Mouse (Mus musculus) G1E-ER4 (cell line): ENCODE measurements around the gene Lin9. TPM values are rescaled to one million over a fixed set of nuclear protein-coding genes. Genes with fewer than 3 reads are reported as not detected.

Experiments used
- GATA1 ChIP-seq: IDR thresholded peaks from one replicate; pipeline ENCODE4 v1.8.0; 2012; ENCODE audit warnings: low read length, inconsistent platforms
- polyA plus RNA-seq: library from polyadenylated mRNA; stranded (reverse); fragments of >175 nt; gene quantifications from 2 replicates; pipeline ENCODE4 v1.2.3, GENCODE M21; 2012

Gene Lin9
- polyA plus RNA-seq, 1 experiment, result 0.54 TPM

GRCm38 (mm10) chr1:180696626-180697352 is 55.8 kb downstream of the Lin9 start, which contains the start of gene Mixl1:
Gene Mixl1 (minus strand): TSS chr1:180697034.
- TF ChIP-seq GATA1, result no peak

- no peak for TF ChIP-seq GATA1
Measured at GRCm38 (mm10) chr1:180698063-180698462, 57.1 kb downstream of the Lin9 start.

GRCm38 (mm10) chr1:180703400-180703799 is 62.5 kb downstream of the Lin9 start:
- no peak for TF ChIP-seq GATA1

- no peak for TF ChIP-seq GATA1
Measured at GRCm38 (mm10) chr1:180707368-180707767, 66.4 kb downstream of the Lin9 start.

- no peak for TF ChIP-seq GATA1
Measured at GRCm38 (mm10) chr1:180707813-180708212, 66.9 kb downstream of the Lin9 start.

GRCm38 (mm10) chr1:180708935-180709776 is 68.2 kb downstream of the Lin9 start:
- no peak for TF ChIP-seq GATA1

- TF ChIP-seq GATA1, result no peak
Measured at GRCm38 (mm10) chr1:180718756-180719155, 77.8 kb downstream of the Lin9 start.

- no peak for TF ChIP-seq GATA1
Measured at GRCm38 (mm10) chr1:180719483-180719882, 78.5 kb downstream of the Lin9 start.

GRCm38 (mm10) chr1:180719951-180720689 is 79.2 kb downstream of the Lin9 start:
- TF ChIP-seq GATA1, result no peak

- TF ChIP-seq GATA1, result peak; percentile 56
Measured at GRCm38 (mm10) chr1:180722608-180723007, 81.7 kb downstream of the Lin9 start.

GRCm38 (mm10) chr1:180723701-180724238 is 82.8 kb downstream of the Lin9 start:
- peak; percentile 13 for TF ChIP-seq GATA1

- TF ChIP-seq GATA1, result no peak
Measured at GRCm38 (mm10) chr1:180725704-180726179, 84.8 kb downstream of the Lin9 start, which contains the start of gene Acbd3. Gene Acbd3 (plus strand): TSS chr1:180726043.

- no peak for TF ChIP-seq GATA1
Measured at GRCm38 (mm10) chr1:180726183-180726582, 85.2 kb downstream of the Lin9 start.

GRCm38 (mm10) chr1:180729231-180729630 is 88.3 kb downstream of the Lin9 start:
- TF ChIP-seq GATA1, result no peak

Other genes with a start within 250 kb of the Lin9 start
- gene Stum, start 157.6 kb upstream of the Lin9 start, polyA plus RNA-seq, result not detected in 2 replicates
- gene Parp1, start 72.2 kb upstream of the Lin9 start, polyA plus RNA-seq, result 156 and 174 TPM in 2 replicates
- not detected in 2 replicates for gene Mixl1, start 55.9 kb downstream of the Lin9 start, polyA plus RNA-seq
- gene Acbd3, start 84.9 kb downstream of the Lin9 start, polyA plus RNA-seq, result 8.2 and 10.9 TPM in 2 replicates
- 942 and 1,350 TPM in 2 replicates for gene H3f3a, start 172.8 kb downstream of the Lin9 start, polyA plus RNA-seq
- 18.9 and 46.3 TPM in 2 replicates for gene Sde2, start 210.0 kb downstream of the Lin9 start, polyA plus RNA-seq